Mouse (Mus musculus) heart, adult 2 months (tissue): ENCODE results near the gene 1810024B03Rik.

Experiments
- CTCF ChIP-seq: fragments of 200-600 bp; IDR thresholded peaks from 2 replicates; pipeline ENCODE4 v1.8.1; 2022; ENCODE audit warnings: antibody characterized with exemption, mild to moderate bottlenecking, moderate library complexity
- EP300 ChIP-seq: fragments of 200-500 bp; IDR thresholded peaks from 2 replicates; pipeline ENCODE4 v1.6.1; 2011; ENCODE audit warnings: low read depth, low read length, control low read depth; ENCODE audit not compliant: insufficient read depth
- POLR2A ChIP-seq: fragments of 200-500 bp; IDR thresholded peaks from 2 replicates; pipeline ENCODE4 v1.6.1; 2011; ENCODE audit warnings: mild to moderate bottlenecking, low read depth, low read length, control low read depth; ENCODE audit not compliant: insufficient read depth

DNA sequence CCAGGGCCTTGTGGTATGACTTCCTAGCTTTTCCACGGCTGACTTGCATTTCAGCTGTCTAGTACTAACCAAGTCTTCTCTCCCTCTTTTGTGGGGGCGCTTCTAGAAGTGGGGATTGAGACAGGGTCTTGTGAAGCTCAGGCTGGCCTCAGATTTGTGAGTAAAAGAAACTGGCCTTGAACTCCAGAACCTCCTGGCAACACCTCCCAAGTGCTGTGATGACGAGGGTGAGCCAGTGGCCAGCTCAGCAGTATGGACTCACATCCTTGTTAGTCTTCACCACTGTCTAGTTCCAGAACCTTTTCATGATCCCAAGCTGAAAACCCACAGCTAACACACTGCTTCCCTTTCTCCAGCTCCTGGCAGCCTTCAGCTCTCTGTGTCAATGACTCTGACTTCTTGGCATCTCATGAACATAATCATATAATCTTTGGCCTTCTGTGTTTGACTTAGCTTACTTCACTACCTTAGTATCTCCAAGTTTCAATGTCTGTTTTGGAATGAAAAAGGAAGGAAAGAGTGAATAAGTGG, 46.6 kb upstream of the 1810024B03Rik start:
- no peak for TF ChIP-seq CTCF
- no peak for TF ChIP-seq POLR2A
- no peak for TF ChIP-seq EP300
